Mouse (Mus musculus) granulocyte monocyte progenitor cell, adult 5-6 weeks (primary cell): ENCODE measurements at regions not wholly inside any gene's neighbourhood (a gene's known extent, or its start where the extent isn't known, plus 50 kb on each side); places are given as distances from the start of the nearest gene placed in this dataset.

Experiments used
- ATAC-seq: replicated peaks from 2 replicates; pipeline ENCODE4 v1.8.0; 2016; ENCODE audit warnings: mild to moderate bottlenecking, moderate TSS enrichment, inconsistent platforms; ENCODE audit not compliant: poor library complexity, severe bottlenecking

DNA sequence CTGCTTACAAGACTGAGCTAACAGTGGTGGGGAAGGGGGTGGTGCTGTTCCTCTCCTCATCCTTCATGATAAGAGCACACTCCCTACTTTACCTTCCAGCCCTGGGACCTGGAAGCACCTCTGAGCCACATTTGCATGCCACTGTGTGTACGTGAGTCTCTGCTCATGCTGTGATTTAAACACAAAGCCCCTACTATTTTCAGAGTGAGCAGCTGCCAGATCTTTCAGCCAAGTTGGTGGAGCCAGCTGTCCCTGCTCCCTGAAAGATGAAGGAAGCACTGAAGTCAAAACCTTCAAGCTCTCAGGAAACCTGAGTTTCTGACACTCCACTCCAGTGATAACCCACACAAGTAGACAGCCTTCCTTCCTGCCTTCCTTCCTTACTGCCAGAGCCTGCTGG lies 198.0 kb upstream of the Egln3 start:
- ATAC-seq = no peak

DNA sequence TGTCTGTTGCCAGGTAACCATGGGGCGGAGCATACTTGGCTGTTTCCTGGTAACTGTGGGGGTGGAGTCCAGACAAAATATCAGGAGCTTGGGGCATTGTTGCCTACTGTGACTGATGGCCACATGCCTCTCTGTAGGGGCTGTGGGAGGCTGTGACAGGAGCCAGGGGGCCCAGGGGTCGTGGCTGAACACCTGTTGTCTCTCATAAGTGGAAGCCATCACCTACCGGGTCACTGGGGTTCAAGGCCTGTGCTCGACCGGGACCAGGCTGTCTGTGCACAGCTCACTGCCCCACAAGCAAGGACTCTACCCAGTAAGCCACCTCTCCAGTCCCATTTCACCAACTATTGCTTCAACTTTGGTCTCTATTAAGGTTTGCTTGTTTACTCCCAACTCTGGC lies 196.4 kb upstream of the Egln3 start:
- ATAC-seq = no peak

DNA sequence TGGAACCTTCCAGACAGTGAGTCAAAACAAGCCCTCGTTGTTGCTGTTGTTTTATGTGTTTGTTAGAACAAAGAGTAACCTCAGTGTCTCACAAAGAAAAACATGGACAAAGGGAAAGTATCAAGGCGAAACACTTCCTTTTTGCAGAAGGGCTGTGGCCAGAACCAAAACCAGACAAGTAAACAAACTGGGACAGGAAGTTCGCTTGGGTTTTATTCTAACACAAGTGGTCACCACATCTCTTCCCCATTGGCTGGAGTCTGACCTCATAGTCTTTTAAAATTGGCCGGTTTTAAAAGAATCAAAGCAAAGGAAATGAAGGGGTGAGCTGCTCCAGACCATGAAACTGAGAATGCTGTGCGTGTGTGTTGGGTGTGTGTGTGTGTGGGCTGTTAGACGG lies 194.4 kb upstream of the Egln3 start:
- peak; percentile 83 for ATAC-seq

DNA sequence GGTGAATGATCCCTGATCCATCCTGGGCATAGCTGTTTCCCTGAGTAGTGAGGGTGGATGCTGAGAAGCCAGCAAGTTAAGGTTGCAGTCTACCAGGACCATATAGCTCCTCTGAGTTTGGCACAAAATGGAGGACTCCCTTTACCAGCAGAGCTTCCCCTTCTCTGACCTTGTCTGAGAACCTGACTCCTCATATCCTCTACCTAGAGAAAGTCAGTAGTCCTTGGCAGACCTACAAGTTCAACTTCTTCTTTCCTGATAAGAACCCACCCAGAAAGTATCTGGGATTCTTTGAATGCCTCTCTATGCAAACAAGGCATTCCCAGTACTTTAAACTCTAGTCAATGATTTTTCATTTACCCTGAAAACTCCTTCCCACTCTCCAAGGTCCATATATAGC lies 193.3 kb upstream of the Egln3 start:
- ATAC-seq = peak; percentile 40

DNA sequence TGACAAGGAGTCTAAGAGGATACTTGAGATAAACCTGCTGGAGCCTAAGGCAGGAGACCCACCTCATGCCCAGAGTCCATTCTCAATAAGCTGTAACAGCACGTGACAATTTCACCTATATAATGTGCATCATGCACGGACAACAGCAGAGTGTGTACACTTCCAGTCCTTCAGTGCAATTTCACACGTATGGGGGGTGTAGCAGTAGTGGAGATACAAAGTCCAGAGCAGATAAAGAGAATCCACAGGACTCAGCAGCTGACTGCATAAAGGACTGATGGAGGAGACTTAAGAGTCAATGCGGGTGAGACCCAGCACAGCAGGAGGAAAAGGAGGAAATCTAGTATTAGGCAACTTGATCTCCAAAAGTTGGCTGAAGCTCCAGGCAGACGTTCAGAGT lies 192.7 kb upstream of the Egln3 start:
- ATAC-seq = peak; percentile 15; the same call in 1 of the 2 replicates

DNA sequence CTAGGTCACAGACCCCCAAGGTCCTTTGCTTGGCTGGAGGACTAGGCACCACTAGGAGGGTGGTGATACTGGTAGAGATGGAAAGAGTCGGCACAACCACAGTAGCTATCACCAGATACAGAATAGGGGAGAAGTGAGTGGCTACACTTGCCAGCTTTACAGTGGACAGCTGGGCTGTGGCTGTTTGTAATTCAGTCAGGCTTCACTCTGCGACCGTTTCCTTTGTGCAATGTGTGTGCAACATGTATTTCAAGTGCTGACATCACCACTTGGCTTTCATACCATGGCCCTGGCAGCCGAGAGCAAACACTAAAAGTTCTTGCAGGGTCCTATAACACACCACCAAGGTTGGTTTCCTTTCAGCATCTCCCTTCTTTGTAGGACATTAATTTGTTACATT lies 181.7 kb upstream of the Egln3 start:
- ATAC-seq = peak; percentile 30

DNA sequence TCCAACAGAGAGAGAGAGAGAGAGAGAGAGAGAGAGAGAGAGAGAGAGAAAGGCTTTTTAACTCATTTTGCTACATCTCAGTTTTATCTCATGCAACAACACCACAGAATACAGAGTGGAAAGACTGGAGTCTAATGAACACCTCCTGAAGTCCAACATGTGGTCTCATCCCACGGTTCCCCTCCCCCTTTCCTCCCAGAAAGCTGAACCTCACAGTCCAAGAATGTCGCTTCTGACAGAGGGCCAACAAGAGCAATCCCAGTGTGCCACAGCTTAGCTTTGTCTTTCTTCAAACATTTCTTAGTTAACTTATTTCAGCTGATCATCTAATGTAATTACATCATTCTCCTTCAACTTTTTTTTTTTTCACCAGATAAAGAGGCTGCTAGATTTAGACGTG lies 180.5 kb upstream of the Egln3 start:
- ATAC-seq = no peak

DNA sequence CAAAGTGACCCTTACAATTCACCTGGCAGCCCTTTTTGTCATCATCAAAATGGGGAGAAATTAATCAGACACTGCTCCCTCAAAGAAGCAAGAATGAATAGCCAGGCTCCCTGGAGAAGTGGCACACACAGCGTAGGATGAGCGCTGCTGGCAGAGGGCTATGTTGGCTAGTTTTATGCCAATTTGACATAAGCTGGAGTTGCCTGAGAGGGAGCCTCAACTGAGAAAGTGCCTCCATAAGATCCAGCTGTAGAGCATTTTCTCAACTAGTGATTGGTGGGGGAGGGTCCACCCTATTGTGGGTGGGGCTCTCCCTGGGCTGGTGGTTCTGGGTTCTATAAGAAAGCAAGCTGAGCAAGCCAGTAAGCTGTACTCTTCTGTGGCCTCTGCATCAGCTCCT lies 179.3 kb upstream of the Egln3 start:
- no peak for ATAC-seq

DNA sequence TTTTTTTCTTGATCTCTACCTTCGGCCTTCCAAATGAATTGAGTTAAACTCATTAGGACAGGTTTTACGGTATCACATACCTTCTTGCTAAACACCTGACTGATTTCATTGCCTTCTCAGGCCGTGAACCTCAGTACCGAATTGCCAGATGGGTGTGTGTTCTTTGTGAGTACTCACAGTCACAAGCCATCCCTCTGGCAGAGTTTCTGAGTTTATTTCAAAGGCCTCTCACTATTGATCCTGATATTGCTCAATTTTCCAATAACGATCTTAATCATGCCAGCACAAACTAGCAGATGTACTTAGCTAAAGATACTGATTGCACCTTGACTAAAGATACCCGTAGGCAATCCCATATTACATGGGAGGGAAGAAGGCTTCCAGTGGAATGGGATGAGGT lies 178.4 kb upstream of the Egln3 start:
- ATAC-seq = no peak

DNA sequence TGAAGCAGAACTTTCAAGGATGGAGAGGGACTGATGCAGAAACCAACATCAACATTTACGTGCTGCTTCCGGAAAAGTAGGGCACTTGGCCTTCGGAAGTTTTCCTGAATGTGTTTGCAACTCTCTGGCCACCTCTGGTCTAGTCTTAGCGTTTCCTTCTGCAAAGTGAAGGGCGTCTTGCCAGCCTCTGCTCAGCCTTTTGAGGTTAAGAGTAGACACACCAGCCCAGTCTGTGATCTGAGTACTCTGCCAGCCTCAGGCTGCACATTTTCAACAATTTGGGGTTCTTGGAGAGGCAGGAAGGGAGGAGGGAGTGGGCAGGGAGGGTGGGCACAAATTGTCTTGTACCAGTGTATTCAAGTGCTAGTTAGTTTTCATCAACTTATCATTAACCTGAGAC lies 176.7 kb upstream of the Egln3 start:
- no peak for ATAC-seq

DNA sequence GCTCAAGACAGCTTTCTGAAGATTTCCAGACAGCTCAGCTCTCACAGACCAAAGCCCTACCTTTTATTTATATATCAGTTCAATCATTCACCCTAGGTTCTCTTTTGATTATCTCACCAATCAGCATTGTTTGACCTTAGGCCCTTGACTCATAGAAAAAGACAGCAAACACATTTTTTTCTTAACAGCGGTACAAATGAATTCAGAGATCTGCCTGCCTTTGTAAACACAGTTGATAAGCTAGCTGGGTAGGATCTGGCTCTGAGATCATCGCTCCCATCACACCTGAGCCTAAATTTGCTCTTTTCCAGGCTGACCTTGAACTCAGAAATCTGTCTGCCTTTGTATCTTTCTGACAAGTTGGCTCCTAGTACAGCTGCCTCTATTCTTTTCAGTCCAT lies 174.9 kb upstream of the Egln3 start:
- ATAC-seq = no peak

DNA sequence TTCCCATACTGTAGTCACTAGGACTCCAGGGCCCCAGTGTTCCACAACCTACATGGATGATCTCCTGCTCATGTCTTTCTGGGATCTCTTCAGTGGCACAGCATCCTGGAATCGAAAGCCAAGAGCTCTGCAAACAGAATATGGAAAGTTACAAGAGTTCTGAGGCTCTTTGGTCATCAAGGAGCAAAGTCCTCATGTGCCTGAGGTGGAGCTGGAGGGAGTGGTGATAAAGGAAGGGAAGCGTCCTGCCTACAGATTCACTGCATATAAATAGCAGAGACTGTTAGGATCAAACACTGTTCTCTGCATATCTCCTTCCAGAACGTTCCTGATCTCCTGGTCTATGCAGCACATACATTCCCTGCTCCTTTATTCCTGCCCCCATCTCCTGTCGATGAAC lies 170.4 kb upstream of the Egln3 start:
- no peak for ATAC-seq

DNA sequence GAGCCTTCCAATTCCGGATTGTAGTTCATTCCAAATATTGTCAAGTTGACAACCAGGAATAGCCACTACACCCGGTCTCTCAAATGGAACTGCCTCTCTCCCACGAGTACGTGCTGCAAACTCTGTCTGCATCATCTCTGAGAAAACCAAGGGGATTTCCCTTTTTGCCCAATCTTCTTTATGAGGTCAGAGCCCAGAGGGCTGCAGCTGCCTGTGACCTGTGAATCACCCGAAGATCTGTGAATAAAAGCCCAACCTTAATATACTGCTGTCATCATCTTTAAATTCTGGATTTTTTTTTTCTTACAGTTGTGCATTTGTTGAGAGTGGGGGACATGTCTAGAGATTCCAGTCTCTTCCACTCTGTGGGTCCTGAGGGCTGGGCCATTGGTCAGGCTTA lies 165.6 kb upstream of the Egln3 start:
- ATAC-seq = peak; percentile 96

DNA sequence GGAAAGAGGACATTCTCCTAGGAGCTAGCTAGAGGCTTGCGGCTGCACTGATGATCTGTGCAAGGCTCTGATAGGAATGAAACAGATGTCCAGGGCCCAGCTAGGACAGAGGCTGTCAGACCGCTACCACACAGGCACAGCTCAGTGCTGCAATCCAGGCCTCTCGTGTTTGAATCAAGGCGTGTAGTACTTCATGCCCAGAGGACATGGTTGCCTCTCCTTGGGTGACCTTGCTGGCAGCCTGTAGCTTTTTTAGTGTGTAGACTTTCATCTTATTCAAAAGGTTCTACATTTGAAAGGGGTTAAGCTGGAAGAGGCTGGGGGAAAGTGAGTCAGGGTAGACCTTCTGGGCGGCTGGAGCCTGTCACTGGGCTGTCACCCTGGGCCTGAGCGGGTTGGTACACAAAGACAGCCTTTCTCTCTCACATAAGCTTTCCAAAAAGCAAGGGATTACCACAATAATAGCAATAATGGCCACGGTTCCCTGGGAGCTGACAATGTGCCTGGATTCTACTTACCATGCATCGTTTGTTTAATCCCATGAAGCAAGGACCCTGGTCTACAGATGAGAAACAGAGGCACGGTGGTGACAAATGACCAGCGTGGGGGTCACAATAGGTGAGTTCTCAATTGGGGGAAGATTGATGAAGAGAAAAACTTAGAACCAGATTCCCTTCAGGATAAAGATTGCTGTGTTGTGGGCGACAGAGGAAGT lies 160.9 kb upstream of the Egln3 start:
- no peak for ATAC-seq

DNA sequence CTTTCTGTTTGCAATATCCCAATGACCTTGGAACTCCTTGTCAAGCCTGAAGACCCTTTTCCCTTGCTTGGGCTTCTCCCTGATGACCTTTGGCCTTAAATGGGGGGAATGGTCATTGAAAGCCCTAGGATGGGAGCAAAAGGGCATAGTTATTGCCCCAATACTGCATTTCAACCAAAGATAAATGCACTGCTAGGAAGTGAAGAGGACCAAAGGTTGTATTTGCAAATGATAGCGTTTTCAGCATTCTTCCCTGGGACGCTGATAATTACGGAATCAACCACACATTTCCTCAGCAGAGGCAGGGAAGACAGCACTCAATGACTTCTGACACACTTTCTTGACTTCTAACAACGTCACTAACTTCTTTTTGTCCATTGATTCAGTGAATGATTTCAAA lies 158.1 kb upstream of the Egln3 start:
- no peak for ATAC-seq

DNA sequence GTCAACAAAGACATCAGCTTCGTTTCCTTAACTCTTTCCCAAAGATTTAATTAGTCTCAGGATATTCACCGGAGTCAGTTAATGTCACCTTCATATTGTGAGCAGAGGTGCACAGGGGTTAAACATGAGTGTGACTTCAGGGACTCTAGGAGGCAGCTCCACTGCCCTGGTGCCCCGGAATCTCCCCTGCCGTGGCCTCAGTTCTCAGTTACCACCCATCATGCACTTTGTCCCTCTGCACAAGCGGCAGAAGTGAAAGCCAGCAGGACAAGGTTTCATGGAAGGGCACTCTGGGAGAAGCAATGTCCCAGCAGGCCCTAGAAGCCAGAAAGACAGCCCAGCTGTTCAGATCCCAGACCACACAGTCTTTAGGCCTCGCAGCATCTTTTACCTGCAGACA lies 150.5 kb upstream of the Egln3 start:
- ATAC-seq = no peak

DNA sequence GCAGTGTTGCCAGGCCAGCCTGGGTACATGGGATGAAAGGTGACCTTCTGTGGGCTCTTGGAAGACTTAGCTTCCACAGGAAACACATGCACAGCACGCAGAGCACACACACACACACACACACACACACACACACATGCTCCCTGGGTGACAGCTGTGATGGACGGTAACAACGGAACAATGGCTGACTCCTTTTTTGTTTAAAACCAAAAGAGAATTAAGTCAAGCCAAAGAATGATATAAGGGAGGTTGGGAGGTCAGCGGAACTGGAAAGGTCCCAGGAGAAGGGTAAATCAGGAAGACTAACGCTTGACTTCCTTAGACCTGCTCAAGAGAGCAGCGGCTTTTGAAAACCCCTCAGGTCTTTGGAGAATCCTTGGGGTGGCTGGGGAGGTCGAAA lies 150.0 kb upstream of the Egln3 start:
- no peak for ATAC-seq

DNA sequence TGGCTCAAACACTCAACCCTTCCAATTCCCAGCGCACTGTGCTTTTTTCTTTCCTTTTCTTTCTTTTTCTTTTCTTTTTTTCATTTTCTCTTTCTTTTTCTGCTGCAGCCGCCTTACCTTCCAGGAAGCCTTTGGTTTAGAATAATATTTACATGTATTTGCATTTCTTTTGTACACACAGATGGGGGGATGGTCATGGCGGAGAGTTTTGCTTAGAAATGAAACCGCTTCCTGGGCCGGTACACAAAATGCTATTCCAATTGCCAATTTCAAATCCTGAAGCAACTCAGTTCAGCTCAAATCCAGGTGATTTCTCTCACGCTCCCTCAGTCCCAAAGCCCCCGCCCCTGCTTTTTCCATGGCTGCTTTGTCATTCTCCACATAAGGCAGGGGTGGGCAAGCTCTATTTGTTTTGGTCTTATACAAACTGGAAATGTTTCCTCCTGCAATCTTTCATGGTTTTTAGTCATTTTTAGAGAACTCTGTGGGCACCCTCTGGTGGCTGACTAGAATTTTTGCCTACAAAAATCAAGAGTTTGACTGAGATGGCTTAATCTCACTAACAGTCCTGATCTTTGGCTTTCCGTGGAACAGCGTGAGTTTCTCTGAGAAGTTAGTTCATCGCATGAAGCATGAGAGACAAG lies 149.4 kb upstream of the Egln3 start:
- ATAC-seq = no peak

DNA sequence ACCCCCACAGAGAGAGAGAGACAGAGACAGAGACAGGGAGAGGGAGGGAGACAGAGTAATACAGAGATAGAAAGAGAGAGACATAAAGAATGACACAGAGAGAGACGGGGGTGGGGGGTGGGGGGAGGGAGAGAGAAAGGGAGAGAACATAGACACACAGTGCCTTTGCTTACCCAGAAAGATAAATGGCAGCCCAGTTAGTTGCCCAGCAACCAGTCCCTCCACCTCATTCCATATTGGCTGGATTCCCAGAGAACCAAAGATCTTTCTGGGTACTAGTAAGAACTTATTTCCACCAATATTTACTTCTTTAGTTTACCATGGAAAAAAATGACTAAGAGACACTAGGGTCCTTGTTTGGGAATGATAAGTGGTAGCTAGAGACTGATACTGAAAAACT lies 146.6 kb upstream of the Egln3 start:
- no peak for ATAC-seq

DNA sequence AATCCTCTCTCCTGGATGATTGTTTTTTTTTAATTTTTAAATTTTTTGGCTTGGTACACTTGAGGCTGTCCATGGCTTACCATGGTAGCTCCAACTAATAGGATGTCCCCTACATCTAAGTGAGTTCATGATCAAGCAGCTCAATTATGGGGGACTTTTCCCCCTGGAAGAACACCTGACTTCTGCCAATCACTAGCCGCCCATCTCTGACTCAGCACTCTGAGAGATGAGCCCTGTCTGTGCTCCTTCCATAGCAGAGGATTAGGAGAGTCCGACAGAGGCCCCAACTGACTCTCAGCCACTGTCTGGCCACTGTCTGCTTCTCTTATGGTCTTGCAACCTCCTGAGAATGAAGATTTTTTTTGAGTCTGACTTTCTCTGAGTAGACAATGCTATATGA lies 145.7 kb upstream of the Egln3 start:
- ATAC-seq = no peak

DNA sequence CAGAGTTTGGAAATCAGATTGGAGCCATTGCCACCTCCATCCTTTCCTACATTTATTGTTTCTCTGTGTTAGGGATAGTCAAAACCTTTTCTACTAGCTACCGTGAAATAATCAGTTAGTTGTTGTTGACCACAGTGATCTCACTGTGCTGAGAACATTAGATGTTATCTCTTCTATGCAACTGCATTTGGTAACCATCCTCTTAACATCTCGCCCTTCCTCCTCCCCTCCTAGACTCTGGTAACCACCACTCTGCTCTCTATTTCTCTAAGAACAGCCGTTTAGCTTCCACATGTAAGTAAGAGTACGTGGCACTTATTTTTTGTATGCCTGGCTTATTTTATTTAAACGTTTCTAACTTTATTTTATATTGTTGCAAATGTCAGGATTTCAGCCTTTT lies 139.8 kb upstream of the Egln3 start:
- ATAC-seq = no peak

DNA sequence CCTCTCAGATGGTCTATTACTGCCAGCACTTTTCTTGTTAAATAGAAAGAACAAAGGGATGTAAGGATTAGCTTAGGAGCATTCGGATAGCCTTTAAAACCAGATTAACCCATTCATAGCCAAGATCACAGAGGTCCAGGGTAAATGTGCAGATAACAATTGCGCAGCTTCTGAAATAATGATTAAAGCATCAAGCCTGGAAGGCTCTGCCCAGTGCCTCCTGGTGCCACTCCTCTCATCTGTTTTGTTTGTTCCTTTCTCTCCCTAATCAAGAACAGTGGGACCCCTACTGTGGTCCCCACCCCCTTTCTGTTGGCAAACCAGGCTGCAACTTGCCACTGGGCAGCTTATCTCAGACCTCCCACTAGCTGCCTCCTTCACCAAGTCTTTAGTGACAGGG lies 131.8 kb upstream of the Egln3 start:
- ATAC-seq = no peak
